Mouse (Mus musculus): ENCODE measurements around the gene Prm2. TPM values are rescaled to one million over a fixed set of nuclear protein-coding genes. Genes with fewer than 3 reads are reported as not detected.
A peak's percentile ranks its signal among the peaks of the same experiment; 100 is the strongest.

The Prm2 gene
- polyA plus RNA-seq, 1 experiment from 2014 or later: not detected

DNA sequence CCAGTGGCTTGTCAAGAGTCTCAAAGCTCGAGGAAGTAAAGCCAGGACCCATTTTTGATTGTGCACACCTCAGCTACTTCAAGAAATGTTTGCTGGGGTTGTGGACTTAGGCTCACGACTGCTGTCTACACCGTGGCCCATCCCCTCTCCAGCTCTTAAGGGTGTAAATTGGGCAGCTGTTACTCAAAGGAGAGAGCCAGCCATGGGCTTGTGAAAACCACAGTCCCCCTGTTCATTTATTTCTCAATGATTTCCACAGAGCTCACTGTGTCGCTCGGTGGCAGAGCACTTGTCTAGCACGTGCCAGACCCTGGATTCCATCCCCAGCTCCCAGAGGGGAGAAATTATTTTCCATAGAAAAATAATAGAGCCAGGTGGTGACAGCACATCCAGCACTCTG lies 39.8 kb downstream of the Prm2 start:
- Histone ChIP-seq H3K27me3 (no peaks in the 10 kb centered on the region), H3K27ac (replicated peaks) (no peak overlapping the region), H3K4me2 (replicated peaks) (no peak overlapping the region), H3K4me3 (replicated peaks) (no peak overlapping the region), H3K36me3 (no peaks in the 10 kb centered on the region), H3K9me3 (replicated peaks) (no peaks in the 10 kb centered on the region), H3K4me1 (no peaks in the 10 kb centered on the region), H3K9ac (no peak overlapping the region)
- no peak for ATAC-seq (ENCODE audit: insufficient number of reproducible peaks, low FRiP score, low TSS enrichment, low read depth)
- WGBS: 62% methylated on average over 6 of the region's 6 CpGs

GRCm38 (mm10) chr16:10754521-10755296 lies 41.2 kb downstream of the Prm2 start:
- WGBS: 76% methylated on average over 3 of the region's 3 CpGs
- no peak overlapping the region for H3K4me2 ChIP-seq (replicated peaks)
- 0 out of 2 replicates have a peak, but pooled peaks have one; percentile 31 for ATAC-seq (ENCODE audit: insufficient number of reproducible peaks, low FRiP score, low TSS enrichment, low read depth)
- no peak overlapping the region for H3K9ac ChIP-seq
- no peaks in the 10 kb centered on the region for H3K9me3 ChIP-seq (replicated peaks)
- H3K27ac ChIP-seq (replicated peaks): no peak overlapping the region
- H3K4me3 ChIP-seq (replicated peaks): no peak overlapping the region
- H3K36me3 ChIP-seq: no peaks in the 10 kb centered on the region
- H3K27me3 ChIP-seq: no peaks in the 10 kb centered on the region
- no peaks in the 10 kb centered on the region for H3K4me1 ChIP-seq

GRCm38 (mm10) chr16:10749824-10750223 lies 46.1 kb downstream of the Prm2 start:
- H3K4me1 ChIP-seq: 0 out of 2 replicates have a peak, but pooled peaks cover 15% of the 10 kb centered on the region
- no peak overlapping the region for H3K4me2 ChIP-seq (replicated peaks)
- H3K36me3 ChIP-seq: no peaks in the 10 kb centered on the region
- H3K27me3 ChIP-seq: no peaks in the 10 kb centered on the region
- 34% methylated on average over 7 of the region's 7 CpGs for WGBS
- H3K27ac ChIP-seq (replicated peaks): no peak overlapping the region
- H3K9ac ChIP-seq: no peak overlapping the region
- H3K9me3 ChIP-seq (replicated peaks): no peaks in the 10 kb centered on the region
- no peak overlapping the region for H3K4me3 ChIP-seq (replicated peaks)
- peak; percentile 49; the same call in 1 of the 2 replicates for ATAC-seq (ENCODE audit: insufficient number of reproducible peaks, low FRiP score, low TSS enrichment, low read depth)

DNA sequence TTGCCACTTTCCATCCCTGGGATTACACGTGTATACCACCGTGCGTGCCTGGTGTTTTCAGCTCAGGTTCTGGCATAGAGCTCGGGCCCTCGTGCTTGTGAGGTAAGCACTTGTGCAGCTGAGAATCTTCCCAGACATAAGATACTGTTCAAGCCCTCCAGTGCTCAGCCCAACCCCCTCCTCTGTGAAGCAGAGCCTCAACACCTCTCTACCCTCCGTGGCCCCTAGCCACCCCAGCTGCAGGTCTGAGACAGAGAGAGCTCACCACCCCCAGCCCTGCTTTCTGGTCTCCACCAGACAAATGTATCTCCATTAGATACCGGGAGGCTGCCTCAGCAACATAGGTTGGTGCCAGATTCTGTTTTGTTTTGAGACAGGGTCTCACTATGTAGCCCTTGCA lies 46.7 kb downstream of the Prm2 start:
- 55% methylated on average over 7 of the region's 7 CpGs for WGBS
- no peaks in the 10 kb centered on the region for H3K9me3 ChIP-seq (replicated peaks)
- ATAC-seq (ENCODE audit: insufficient number of reproducible peaks, low FRiP score, low TSS enrichment, low read depth): no peak

More for the DNA sequence above, 46.7 kb downstream of the Prm2 start:
- Histone ChIP-seq H3K4me1 (0 out of 2 replicates have a peak, but pooled peaks cover 19% of the 10 kb centered on the region), H3K4me2 (replicated peaks) (no peak overlapping the region), H3K4me3 (replicated peaks) (no peak overlapping the region), H3K9ac (no peak overlapping the region), H3K36me3 (no peaks in the 10 kb centered on the region), H3K27me3 (no peaks in the 10 kb centered on the region), H3K27ac (replicated peaks) (no peak overlapping the region)

Other genes starting within 250 kb of the Prm2 start
- 15.3 and 15.4 TPM in 2 replicates for gene Socs1, start 10.6 kb downstream of the Prm2 start, polyA plus RNA-seq (2015; fragmentation: Nextera tagmentation; extraction: Ambion mirVana)
- not detected in 2 replicates for gene Tnp2, start 7.5 kb downstream of the Prm2 start, polyA plus RNA-seq (2015; fragmentation: Nextera tagmentation; extraction: Ambion mirVana)
- not detected in 2 replicates for gene Prm3, start 5.2 kb downstream of the Prm2 start, polyA plus RNA-seq (2015; fragmentation: Nextera tagmentation; extraction: Ambion mirVana)
- not detected in 2 replicates for gene Prm1, start 9.7 kb upstream of the Prm2 start, polyA plus RNA-seq (2015; fragmentation: Nextera tagmentation; extraction: Ambion mirVana)
- not detected in 2 replicates for gene Gm11172, start 16.8 kb upstream of the Prm2 start, polyA plus RNA-seq (2015; fragmentation: Nextera tagmentation; extraction: Ambion mirVana)
- 3.0 and 3.3 TPM in 2 replicates for gene Rmi2, start 38.9 kb upstream of the Prm2 start, polyA plus RNA-seq (2015; fragmentation: Nextera tagmentation; extraction: Ambion mirVana)

All from embryonic facial prominence, embryonic 15.5 days (tissue).